Mouse (Mus musculus): ENCODE measurements around the gene Ksr2. TPM values are rescaled to one million over a fixed set of nuclear protein-coding genes. Genes with fewer than 3 reads are reported as not detected.

Gene Ksr2
- polyA plus RNA-seq, 1 experiment from 2014 or later = 6.0 TPM

Other genes with a start within 250 kb of the Ksr2 start
- 1,116 and 1,205 TPM in 2 replicates for gene Pebp1, start 126.4 kb upstream of the Ksr2 start, polyA plus RNA-seq (2015; fragmentation: Nextera tagmentation; extraction: Ambion mirVana)
- gene Vsig10, start 94.9 kb upstream of the Ksr2 start, polyA plus RNA-seq (2015; fragmentation: Nextera tagmentation; extraction: Ambion mirVana) = 2.1 and 2.2 TPM in 2 replicates
- gene Wsb2, start 56.7 kb upstream of the Ksr2 start, polyA plus RNA-seq (2015; fragmentation: Nextera tagmentation; extraction: Ambion mirVana) = 200 and 278 TPM in 2 replicates
- gene Rfc5, start 25.0 kb upstream of the Ksr2 start, polyA plus RNA-seq (2015; fragmentation: Nextera tagmentation; extraction: Ambion mirVana) = 31.9 and 32.7 TPM in 2 replicates